Mouse (Mus musculus): ENCODE results near the gene 0610010F05Rik.

Gene 0610010F05Rik

GRCm38 (mm10) chr11:23570130-23570529 is 63.3 kb downstream of the 0610010F05Rik start:
- DNase-seq (ENCODE audit: low read depth in 1 of 2, low spot score in 2 of 2): no peak

- DNase-seq (ENCODE audit: low read depth in 1 of 2, low spot score in 2 of 2): peak in 1 of 2 experiments; percentile 36
Measured at GRCm38 (mm10) chr11:23565761-23566160, 67.7 kb downstream of the 0610010F05Rik start.

- no peak for DNase-seq (ENCODE audit: low read depth in 1 of 2, low spot score in 2 of 2)
Measured at GRCm38 (mm10) chr11:23557039-23557630, 76.3 kb downstream of the 0610010F05Rik start.

- DNase-seq (ENCODE audit: low read depth in 1 of 2, low spot score in 2 of 2): no peak
Measured at GRCm38 (mm10) chr11:23537446-23537845, 96.0 kb downstream of the 0610010F05Rik start.

- no peak for DNase-seq (ENCODE audit: low read depth in 1 of 2, low spot score in 2 of 2)
Measured at GRCm38 (mm10) chr11:23520473-23521205, 112.8 kb downstream of the 0610010F05Rik start, which contains the start of gene 1700093K21Rik. TSS of gene 1700093K21Rik (minus strand) at chr11:23521155.

- DNase-seq (ENCODE audit: low read depth in 1 of 2, low spot score in 2 of 2): no peak
Measured at GRCm38 (mm10) chr11:23518981-23519380, 114.5 kb downstream of the 0610010F05Rik start.

- no peak for DNase-seq (ENCODE audit: low read depth in 1 of 2, low spot score in 2 of 2)
Measured at GRCm38 (mm10) chr11:23515315-23515714, 118.1 kb downstream of the 0610010F05Rik start.

Measured in monocyte, adult 2 months (primary cell).